Mouse (Mus musculus): ENCODE measurements around the gene Strip2. TPM values are rescaled to one million over a fixed set of nuclear protein-coding genes. Genes with fewer than 3 reads are reported as not detected.

Strip2 gene
- polyA plus RNA-seq, 1 experiment from 2014 or later: 4.9 TPM

DNA sequence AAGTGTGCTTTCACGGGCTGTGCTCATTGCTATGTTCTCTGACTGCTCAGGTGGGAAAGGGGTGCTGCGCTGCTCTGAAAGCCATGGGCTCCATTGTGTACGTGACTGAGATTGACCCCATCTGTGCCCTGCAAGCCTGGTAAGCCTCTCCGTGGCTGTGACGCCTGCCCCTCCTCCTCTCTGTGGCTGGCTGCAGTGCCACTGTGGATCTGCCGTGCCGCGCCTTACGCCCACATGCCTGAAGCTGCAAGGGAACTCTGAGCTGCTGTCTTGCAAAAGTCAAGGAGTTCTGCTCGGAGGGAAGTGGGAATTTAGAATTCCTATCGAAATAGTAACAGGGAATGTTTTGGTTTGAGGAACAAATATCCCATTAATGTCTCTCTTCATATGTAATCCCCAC lies 25.7 kb upstream of the Strip2 start:
- Histone ChIP-seq H3K27me3 (replicated peaks; ENCODE audit: control insufficient read depth, insufficient read depth, low read length) (no peaks in the 10 kb centered on the region), H3K9ac (replicated peaks; ENCODE audit: low read depth, low read length) (no peak overlapping the region), H3K36me3 (ENCODE audit: control insufficient read depth, insufficient read depth) (peaks cover 2% of the 10 kb centered on the region; the same call in 1 of the 2 replicates), H3K4me3 (replicated peaks; ENCODE audit: low read length) (no peak overlapping the region), H3K4me2 (ENCODE audit: low read length) (no peak overlapping the region), H3K9me3 (ENCODE audit: control insufficient read depth, low read length) (no peaks in the 10 kb centered on the region), H3K27ac (ENCODE audit: low read length) (no peak overlapping the region), H3K4me1 (replicated peaks; ENCODE audit: control insufficient read depth, insufficient read depth, low read length) (no peaks in the 10 kb centered on the region)
- no peak for ATAC-seq
- 76% methylated on average over 11 of the region's 11 CpGs for WGBS

DNA sequence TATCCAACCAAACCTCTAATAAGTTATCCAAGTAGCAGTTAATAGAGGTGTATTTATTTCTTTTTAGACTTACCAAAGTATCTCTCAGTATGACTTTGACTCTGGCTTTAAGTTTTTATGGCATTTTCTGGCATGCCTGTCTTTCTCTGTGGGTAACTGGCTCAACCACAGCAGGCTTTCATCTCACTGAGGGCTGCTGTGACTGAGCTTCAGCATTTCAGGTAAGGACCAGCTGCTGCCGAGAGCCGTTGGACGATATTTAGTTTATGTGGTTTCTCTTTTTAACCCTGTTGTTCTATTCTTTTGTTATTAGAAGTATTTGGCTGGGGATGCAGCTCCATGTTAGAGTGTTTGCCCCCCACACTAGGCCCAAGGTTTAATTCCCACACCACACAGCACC lies 19.8 kb upstream of the Strip2 start:
- no peak for ATAC-seq
- Histone ChIP-seq H3K27ac (ENCODE audit: low read length) (no peak overlapping the region), H3K4me3 (replicated peaks; ENCODE audit: low read length) (no peak overlapping the region), H3K9me3 (ENCODE audit: control insufficient read depth, low read length) (0 out of 2 replicates have a peak, but pooled peaks cover 2% of the 10 kb centered on the region), H3K4me2 (ENCODE audit: low read length) (no peak overlapping the region), H3K4me1 (replicated peaks; ENCODE audit: control insufficient read depth, insufficient read depth, low read length) (no peaks in the 10 kb centered on the region), H3K9ac (replicated peaks; ENCODE audit: low read depth, low read length) (no peak overlapping the region), H3K27me3 (replicated peaks; ENCODE audit: control insufficient read depth, insufficient read depth, low read length) (no peaks in the 10 kb centered on the region), H3K36me3 (ENCODE audit: control insufficient read depth, insufficient read depth) (peaks cover 7% of the 10 kb centered on the region)
- WGBS: 94% methylated on average over 3 of the region's 3 CpGs

DNA sequence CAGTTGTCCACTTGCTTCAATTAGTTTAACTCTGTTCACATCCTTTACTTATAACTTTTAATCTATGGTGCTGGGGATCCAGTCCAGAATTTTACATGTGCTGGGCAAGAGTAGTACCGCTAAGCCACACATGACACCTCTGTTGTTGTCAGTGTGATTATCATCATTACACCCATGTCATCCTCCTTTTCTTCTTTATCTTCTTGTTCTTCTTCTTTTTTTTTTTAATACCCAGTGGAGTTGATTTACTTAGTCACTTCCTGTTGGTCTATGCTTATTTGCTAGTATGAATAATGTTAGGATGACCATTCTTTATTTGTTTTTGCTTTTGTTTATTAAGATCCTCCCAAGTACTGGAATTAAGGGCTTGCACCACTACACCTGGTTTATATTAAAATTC lies 15.4 kb upstream of the Strip2 start:
- H3K9me3 ChIP-seq (ENCODE audit: control insufficient read depth, low read length): 0 out of 2 replicates have a peak, but pooled peaks cover 2% of the 10 kb centered on the region
- H3K27me3 ChIP-seq (replicated peaks; ENCODE audit: control insufficient read depth, insufficient read depth, low read length): no peaks in the 10 kb centered on the region
- H3K9ac ChIP-seq (replicated peaks; ENCODE audit: low read depth, low read length): no peak overlapping the region
- WGBS: 97% methylated on average over 1 of the region's 1 CpGs
- ATAC-seq: no peak
- H3K27ac ChIP-seq (ENCODE audit: low read length): no peak overlapping the region
- no peak overlapping the region for H3K4me2 ChIP-seq (ENCODE audit: low read length)
- peaks cover 7% of the 10 kb centered on the region for H3K36me3 ChIP-seq (ENCODE audit: control insufficient read depth, insufficient read depth)
- no peak overlapping the region for H3K4me3 ChIP-seq (replicated peaks; ENCODE audit: low read length)
- no peaks in the 10 kb centered on the region for H3K4me1 ChIP-seq (replicated peaks; ENCODE audit: control insufficient read depth, insufficient read depth, low read length)

DNA sequence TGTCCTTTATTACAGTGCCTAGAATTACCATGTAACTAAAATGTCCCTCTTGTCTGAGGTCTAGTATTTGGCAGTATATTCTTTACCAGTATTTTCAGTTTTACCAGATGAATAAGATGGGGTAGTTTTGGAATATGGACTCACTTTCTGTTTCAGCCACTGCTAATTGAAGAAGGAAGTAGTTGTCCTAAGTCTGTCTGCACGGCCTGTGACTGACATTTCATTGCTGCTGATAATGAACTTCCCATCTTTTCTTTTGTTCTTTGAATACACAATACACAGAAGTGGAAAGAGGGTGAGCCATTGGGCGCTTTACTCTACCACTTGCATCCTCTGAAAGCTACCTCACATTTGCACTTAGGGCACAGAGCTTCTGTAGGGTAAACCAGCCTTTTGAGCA lies 14.6 kb upstream of the Strip2 start:
- Histone ChIP-seq H3K4me2 (ENCODE audit: low read length) (no peak overlapping the region), H3K9ac (replicated peaks; ENCODE audit: low read depth, low read length) (no peak overlapping the region), H3K9me3 (ENCODE audit: control insufficient read depth, low read length) (0 out of 2 replicates have a peak, but pooled peaks cover 2% of the 10 kb centered on the region), H3K4me3 (replicated peaks; ENCODE audit: low read length) (no peak overlapping the region), H3K4me1 (replicated peaks; ENCODE audit: control insufficient read depth, insufficient read depth, low read length) (no peaks in the 10 kb centered on the region), H3K36me3 (ENCODE audit: control insufficient read depth, insufficient read depth) (peaks cover 6% of the 10 kb centered on the region), H3K27ac (ENCODE audit: low read length) (no peak overlapping the region), H3K27me3 (replicated peaks; ENCODE audit: control insufficient read depth, insufficient read depth, low read length) (no peaks in the 10 kb centered on the region)
- WGBS: 56% methylated on average over 2 of the region's 2 CpGs
- no peak for ATAC-seq

DNA sequence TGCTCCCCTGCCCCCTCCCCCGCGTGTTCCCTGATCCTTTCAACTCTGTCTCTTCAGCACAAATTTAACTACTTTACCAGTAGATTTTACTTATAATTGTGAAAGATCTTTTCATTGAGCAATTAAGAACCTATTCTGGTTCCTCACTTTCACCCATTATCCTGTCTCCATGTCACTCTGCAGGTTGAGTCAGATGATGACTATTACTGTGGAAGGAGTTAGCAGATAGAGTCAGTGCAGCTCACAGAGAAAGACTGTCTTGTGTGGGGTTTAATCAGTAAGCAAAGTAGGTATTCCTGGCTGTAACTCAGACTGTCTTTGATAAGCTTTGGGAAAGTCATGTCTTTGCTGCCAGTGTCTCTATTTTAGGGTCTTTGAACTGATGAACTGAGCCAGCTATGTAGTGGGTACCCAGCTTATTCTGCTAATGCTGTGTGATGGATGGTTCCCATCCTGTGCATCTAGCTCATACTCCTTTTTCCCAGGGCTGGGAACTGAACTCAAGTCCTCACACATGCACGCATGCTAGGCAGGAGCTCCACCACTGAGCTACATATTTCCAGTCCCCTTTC lies 13.4 kb upstream of the Strip2 start:
- Histone ChIP-seq H3K4me2 (ENCODE audit: low read length) (no peak overlapping the region), H3K9ac (replicated peaks; ENCODE audit: low read depth, low read length) (no peak overlapping the region), H3K27me3 (replicated peaks; ENCODE audit: control insufficient read depth, insufficient read depth, low read length) (no peaks in the 10 kb centered on the region), H3K27ac (ENCODE audit: low read length) (no peak overlapping the region), H3K36me3 (ENCODE audit: control insufficient read depth, insufficient read depth) (0 out of 2 replicates have a peak, but pooled peaks cover 2% of the 10 kb centered on the region), H3K9me3 (ENCODE audit: control insufficient read depth, low read length) (no peaks in the 10 kb centered on the region), H3K4me1 (replicated peaks; ENCODE audit: control insufficient read depth, insufficient read depth, low read length) (no peaks in the 10 kb centered on the region), H3K4me3 (replicated peaks; ENCODE audit: low read length) (no peak overlapping the region)
- WGBS: 88% methylated on average over 3 of the region's 3 CpGs
- peak; percentile 63 for ATAC-seq

DNA sequence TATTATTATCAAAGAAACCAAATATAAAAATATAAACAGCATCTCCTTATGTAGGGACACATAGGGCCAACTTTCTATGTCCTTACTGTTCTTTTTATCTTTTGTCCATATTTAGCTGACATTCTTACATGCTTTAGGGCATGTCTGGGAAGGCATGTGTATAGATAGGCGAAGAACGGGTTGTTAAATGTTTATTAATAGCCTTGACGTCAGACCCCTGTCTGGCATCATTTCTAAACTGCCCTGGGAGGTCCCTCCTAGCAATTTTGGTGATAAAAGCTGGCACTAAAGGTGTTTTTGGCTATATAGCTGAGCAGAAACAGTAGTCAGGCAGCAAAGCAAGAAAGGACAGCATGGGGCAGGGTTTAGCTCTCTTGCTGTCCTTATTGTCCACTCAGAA lies 12.5 kb upstream of the Strip2 start:
- no peak for ATAC-seq
- 87% methylated on average over 3 of the region's 3 CpGs for WGBS
- H3K27ac ChIP-seq (ENCODE audit: low read length): no peak overlapping the region
- no peak overlapping the region for H3K9ac ChIP-seq (replicated peaks; ENCODE audit: low read depth, low read length)
- H3K36me3 ChIP-seq (ENCODE audit: control insufficient read depth, insufficient read depth): peaks cover 4% of the 10 kb centered on the region; the same call in 1 of the 2 replicates
- no peaks in the 10 kb centered on the region for H3K27me3 ChIP-seq (replicated peaks; ENCODE audit: control insufficient read depth, insufficient read depth, low read length)
- no peaks in the 10 kb centered on the region for H3K9me3 ChIP-seq (ENCODE audit: control insufficient read depth, low read length)
- no peak overlapping the region for H3K4me3 ChIP-seq (replicated peaks; ENCODE audit: low read length)
- H3K4me2 ChIP-seq (ENCODE audit: low read length): no peak overlapping the region
- H3K4me1 ChIP-seq (replicated peaks; ENCODE audit: control insufficient read depth, insufficient read depth, low read length): no peaks in the 10 kb centered on the region

DNA sequence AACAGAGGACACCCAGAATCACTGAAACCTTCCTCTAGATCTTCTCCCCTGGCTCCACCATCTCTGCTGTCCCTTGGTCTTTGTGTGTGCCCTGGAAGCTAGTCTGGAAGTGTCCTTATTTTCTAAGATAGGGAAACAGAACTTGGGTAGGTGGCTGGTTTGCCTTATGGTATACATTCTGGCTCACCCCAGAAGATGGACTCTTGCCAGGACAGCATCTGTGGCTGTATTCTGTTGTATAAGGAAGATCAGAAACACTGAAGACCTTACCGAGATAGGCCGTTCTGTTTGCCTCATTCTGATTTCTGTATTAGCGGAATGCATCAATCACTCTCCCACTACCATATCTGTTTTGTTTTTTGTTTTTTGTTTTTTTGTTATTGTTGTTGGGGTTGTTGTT lies 6.2 kb upstream of the Strip2 start:
- no peak for ATAC-seq
- Histone ChIP-seq H3K9me3 (ENCODE audit: control insufficient read depth, low read length) (no peaks in the 10 kb centered on the region), H3K9ac (replicated peaks; ENCODE audit: low read depth, low read length) (no peak overlapping the region), H3K27ac (ENCODE audit: low read length) (no peak overlapping the region), H3K4me3 (replicated peaks; ENCODE audit: low read length) (no peak overlapping the region), H3K4me1 (replicated peaks; ENCODE audit: control insufficient read depth, insufficient read depth, low read length) (no peaks in the 10 kb centered on the region), H3K27me3 (replicated peaks; ENCODE audit: control insufficient read depth, insufficient read depth, low read length) (peaks cover 8% of the 10 kb centered on the region), H3K4me2 (ENCODE audit: low read length) (no peak overlapping the region), H3K36me3 (ENCODE audit: control insufficient read depth, insufficient read depth) (peaks cover 6% of the 10 kb centered on the region; the same call in 1 of the 2 replicates)
- 77% methylated on average over 3 of the region's 3 CpGs for WGBS

DNA sequence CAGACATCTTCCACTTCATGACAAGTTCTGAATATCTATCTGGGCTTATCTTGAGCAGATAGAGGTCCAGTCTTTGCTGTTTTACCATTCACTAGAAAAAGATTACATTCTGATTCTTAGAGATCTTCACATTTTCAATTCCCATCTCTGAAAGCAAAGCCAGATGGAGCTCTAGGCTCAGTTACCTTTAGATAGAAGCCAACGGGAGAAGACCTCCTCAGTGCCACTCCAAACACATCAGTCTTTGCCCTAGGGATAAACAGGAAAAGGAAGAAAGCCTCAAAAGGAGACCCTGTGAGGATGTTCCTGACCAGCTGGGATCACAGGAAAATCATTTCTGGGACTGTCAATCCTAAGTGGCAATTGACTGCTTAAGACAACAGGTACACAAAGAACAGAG lies 3.1 kb upstream of the Strip2 start:
- Histone ChIP-seq H3K36me3 (ENCODE audit: control insufficient read depth, insufficient read depth) (peaks cover 3% of the 10 kb centered on the region; the same call in 1 of the 2 replicates), H3K27me3 (replicated peaks; ENCODE audit: control insufficient read depth, insufficient read depth, low read length) (peaks cover 12% of the 10 kb centered on the region), H3K4me1 (replicated peaks; ENCODE audit: control insufficient read depth, insufficient read depth, low read length) (peaks cover 4% of the 10 kb centered on the region), H3K9ac (replicated peaks; ENCODE audit: low read depth, low read length) (no peak overlapping the region), H3K4me3 (replicated peaks; ENCODE audit: low read length) (no peak overlapping the region), H3K27ac (ENCODE audit: low read length) (no peak overlapping the region), H3K4me2 (ENCODE audit: low read length) (no peak overlapping the region), H3K9me3 (ENCODE audit: control insufficient read depth, low read length) (no peaks in the 10 kb centered on the region)
- WGBS: 34% methylated on average over 1 of the region's 1 CpGs
- ATAC-seq: no peak

DNA sequence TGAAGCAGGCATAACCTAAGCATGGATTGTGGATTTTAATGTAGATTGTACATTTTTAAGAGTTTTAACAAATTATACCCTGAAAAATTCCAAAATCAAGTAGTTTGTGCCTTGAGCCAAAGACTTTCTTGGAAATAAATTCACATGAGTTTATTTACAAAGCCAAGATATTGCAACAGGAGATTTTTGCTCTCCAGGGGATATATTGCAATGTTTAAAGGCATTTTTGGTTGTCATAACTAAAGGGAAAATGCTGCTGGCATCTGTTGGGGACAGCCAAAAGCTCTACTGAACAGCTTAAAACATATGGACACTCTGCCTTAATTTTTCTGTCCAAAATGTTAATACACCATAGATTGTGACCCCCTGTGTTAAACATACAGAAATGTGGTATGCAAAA lies 2.7 kb upstream of the Strip2 start:
- Histone ChIP-seq H3K4me1 (replicated peaks; ENCODE audit: control insufficient read depth, insufficient read depth, low read length) (peaks cover 4% of the 10 kb centered on the region), H3K4me2 (ENCODE audit: low read length) (no peak overlapping the region), H3K9ac (replicated peaks; ENCODE audit: low read depth, low read length) (no peak overlapping the region), H3K9me3 (ENCODE audit: control insufficient read depth, low read length) (no peaks in the 10 kb centered on the region), H3K27ac (ENCODE audit: low read length) (no peak overlapping the region), H3K4me3 (replicated peaks; ENCODE audit: low read length) (no peak overlapping the region), H3K36me3 (ENCODE audit: control insufficient read depth, insufficient read depth) (peaks cover 3% of the 10 kb centered on the region; the same call in 1 of the 2 replicates), H3K27me3 (replicated peaks; ENCODE audit: control insufficient read depth, insufficient read depth, low read length) (peaks cover 12% of the 10 kb centered on the region)
- no peak for ATAC-seq

DNA sequence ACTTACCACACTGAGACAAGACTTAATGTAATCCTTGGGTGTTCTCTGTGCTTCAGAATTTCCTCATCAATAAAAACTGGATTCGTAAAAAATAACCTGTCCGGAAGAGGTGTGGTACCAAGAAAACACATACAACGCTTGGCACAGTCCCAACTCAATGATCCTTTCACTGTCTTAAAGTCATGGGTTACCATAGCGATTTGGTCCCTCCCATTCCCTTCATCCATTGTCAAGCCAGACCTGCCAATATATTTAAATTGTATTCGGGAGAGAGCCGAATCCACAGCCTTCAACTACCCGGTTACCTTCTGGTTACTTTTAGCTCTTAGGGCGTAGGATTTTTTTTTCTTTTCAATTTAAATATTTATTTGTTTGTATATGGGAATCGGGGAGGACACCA lies 976 bp upstream of the Strip2 start:
- no peak for ATAC-seq
- WGBS: 35% methylated on average over 9 of the region's 9 CpGs
- no peak overlapping the region for H3K9ac ChIP-seq (replicated peaks; ENCODE audit: low read depth, low read length)
- H3K36me3 ChIP-seq (ENCODE audit: control insufficient read depth, insufficient read depth): no peaks in the 10 kb centered on the region
- H3K27me3 ChIP-seq (replicated peaks; ENCODE audit: control insufficient read depth, insufficient read depth, low read length): peaks cover 12% of the 10 kb centered on the region
- H3K4me3 ChIP-seq (replicated peaks; ENCODE audit: low read length): no peak overlapping the region
- H3K27ac ChIP-seq (ENCODE audit: low read length): no peak overlapping the region
- peaks cover 4% of the 10 kb centered on the region for H3K4me1 ChIP-seq (replicated peaks; ENCODE audit: control insufficient read depth, insufficient read depth, low read length)
- H3K9me3 ChIP-seq (ENCODE audit: control insufficient read depth, low read length): no peaks in the 10 kb centered on the region
- H3K4me2 ChIP-seq (ENCODE audit: low read length): no peak overlapping the region

Data from forebrain, embryonic 16.5 days (tissue).